Mouse (Mus musculus): ENCODE measurements at regions not wholly inside any gene's neighbourhood (a gene's known extent, or its start where the extent isn't known, plus 50 kb on each side); places are given as distances from the start of the nearest gene placed in this dataset.

GRCm38 (mm10) chr3:21507655-21508054, 568.8 kb upstream of the Tbl1xr1 start:
- Histone ChIP-seq H3K36me3 (ENCODE audit: inconsistent target) (no peaks in the 10 kb centered on the region), H3K27ac (no peak overlapping the region), H3K79me2 (ENCODE audit: inconsistent target) (no peaks in the 10 kb centered on the region), H3K4me3 (ENCODE audit: inconsistent target) (no peak overlapping the region)
- WGBS (ENCODE audit: missing documents), result 80% methylated on average over 2 of the region's 2 CpGs

- H3K36me3 ChIP-seq (ENCODE audit: inconsistent target), result no peaks in the 10 kb centered on the region
- 88% methylated on average over 4 of the region's 4 CpGs for WGBS (ENCODE audit: missing documents)
- H3K27ac ChIP-seq, result no peak overlapping the region
- H3K79me2 ChIP-seq (ENCODE audit: inconsistent target), result no peaks in the 10 kb centered on the region
- no peak overlapping the region for H3K4me3 ChIP-seq (ENCODE audit: inconsistent target)
These were observed 564.4 kb upstream of the Tbl1xr1 start for GRCm38 (mm10) chr3:21512081-21512480.

GRCm38 (mm10) chr3:21524426-21524937, 552.0 kb upstream of the Tbl1xr1 start:
- no peaks in the 10 kb centered on the region for H3K36me3 ChIP-seq (ENCODE audit: inconsistent target)
- 100% methylated on average over 1 of the region's 1 CpGs for WGBS (ENCODE audit: missing documents)
- H3K27ac ChIP-seq, result no peak overlapping the region
- H3K4me3 ChIP-seq (ENCODE audit: inconsistent target), result no peak overlapping the region
- H3K79me2 ChIP-seq (ENCODE audit: inconsistent target), result no peaks in the 10 kb centered on the region

GRCm38 (mm10) chr3:21530862-21531261, 545.6 kb upstream of the Tbl1xr1 start:
- Histone ChIP-seq H3K36me3 (ENCODE audit: inconsistent target) (no peaks in the 10 kb centered on the region), H3K27ac (no peak overlapping the region), H3K79me2 (ENCODE audit: inconsistent target) (no peaks in the 10 kb centered on the region), H3K4me3 (ENCODE audit: inconsistent target) (no peak overlapping the region)
- WGBS (ENCODE audit: missing documents), result 28% methylated on average over 5 of the region's 5 CpGs

- Histone ChIP-seq H3K4me3 (ENCODE audit: inconsistent target) (no peak overlapping the region), H3K79me2 (ENCODE audit: inconsistent target) (no peaks in the 10 kb centered on the region), H3K36me3 (ENCODE audit: inconsistent target) (no peaks in the 10 kb centered on the region), H3K27ac (no peak overlapping the region)
- WGBS (ENCODE audit: missing documents), result 100% methylated on average over 2 of the region's 2 CpGs
These were observed 537.3 kb upstream of the Tbl1xr1 start for GRCm38 (mm10) chr3:21539138-21539537.

GRCm38 (mm10) chr3:21544456-21544855, 532.0 kb upstream of the Tbl1xr1 start:
- Histone ChIP-seq H3K27ac (no peak overlapping the region), H3K79me2 (ENCODE audit: inconsistent target) (no peaks in the 10 kb centered on the region), H3K4me3 (ENCODE audit: inconsistent target) (no peak overlapping the region), H3K36me3 (ENCODE audit: inconsistent target) (no peaks in the 10 kb centered on the region)
- 88% methylated on average over 2 of the region's 2 CpGs for WGBS (ENCODE audit: missing documents)

GRCm38 (mm10) chr3:21545156-21545893, 531.1 kb upstream of the Tbl1xr1 start:
- no peak overlapping the region for H3K27ac ChIP-seq
- H3K79me2 ChIP-seq (ENCODE audit: inconsistent target), result no peaks in the 10 kb centered on the region
- 88% methylated on average over 5 of the region's 5 CpGs for WGBS (ENCODE audit: missing documents)
- H3K36me3 ChIP-seq (ENCODE audit: inconsistent target), result no peaks in the 10 kb centered on the region
- H3K4me3 ChIP-seq (ENCODE audit: inconsistent target), result no peak overlapping the region

- Histone ChIP-seq H3K4me3 (ENCODE audit: inconsistent target) (no peak overlapping the region), H3K36me3 (ENCODE audit: inconsistent target) (no peaks in the 10 kb centered on the region), H3K27ac (no peak overlapping the region), H3K79me2 (ENCODE audit: inconsistent target) (no peaks in the 10 kb centered on the region)
- 100% methylated on average over 1 of the region's 2 CpGs for WGBS (ENCODE audit: missing documents)
These were observed 530.0 kb upstream of the Tbl1xr1 start for GRCm38 (mm10) chr3:21546411-21546810.

- WGBS (ENCODE audit: missing documents), result 88% methylated on average over 4 of the region's 4 CpGs
- Histone ChIP-seq H3K79me2 (ENCODE audit: inconsistent target) (no peaks in the 10 kb centered on the region), H3K36me3 (ENCODE audit: inconsistent target) (no peaks in the 10 kb centered on the region), H3K27ac (no peak overlapping the region), H3K4me3 (ENCODE audit: inconsistent target) (no peak overlapping the region)
These were observed 526.8 kb upstream of the Tbl1xr1 start for GRCm38 (mm10) chr3:21549671-21550070.

GRCm38 (mm10) chr3:21553159-21553758, 523.2 kb upstream of the Tbl1xr1 start:
- WGBS (ENCODE audit: missing documents), result 94% methylated on average over 3 of the region's 3 CpGs
- H3K4me3 ChIP-seq (ENCODE audit: inconsistent target), result no peak overlapping the region
- no peaks in the 10 kb centered on the region for H3K36me3 ChIP-seq (ENCODE audit: inconsistent target)
- no peaks in the 10 kb centered on the region for H3K79me2 ChIP-seq (ENCODE audit: inconsistent target)
- no peak overlapping the region for H3K27ac ChIP-seq

GRCm38 (mm10) chr3:21553859-21554258, 522.6 kb upstream of the Tbl1xr1 start:
- Histone ChIP-seq H3K4me3 (ENCODE audit: inconsistent target) (no peak overlapping the region), H3K79me2 (ENCODE audit: inconsistent target) (no peaks in the 10 kb centered on the region), H3K27ac (no peak overlapping the region), H3K36me3 (ENCODE audit: inconsistent target) (no peaks in the 10 kb centered on the region)
- WGBS (ENCODE audit: missing documents), result 91% methylated on average over 1 of the region's 1 CpGs

- Histone ChIP-seq H3K27ac (no peak overlapping the region), H3K79me2 (ENCODE audit: inconsistent target) (no peaks in the 10 kb centered on the region), H3K36me3 (ENCODE audit: inconsistent target) (no peaks in the 10 kb centered on the region), H3K4me3 (ENCODE audit: inconsistent target) (no peak overlapping the region)
- WGBS (ENCODE audit: missing documents), result 98% methylated on average over 12 of the region's 12 CpGs
These were observed 518.5 kb upstream of the Tbl1xr1 start for GRCm38 (mm10) chr3:21557963-21558441.

GRCm38 (mm10) chr3:21562771-21563312, 513.6 kb upstream of the Tbl1xr1 start:
- no peaks in the 10 kb centered on the region for H3K79me2 ChIP-seq (ENCODE audit: inconsistent target)
- no peak overlapping the region for H3K27ac ChIP-seq
- H3K4me3 ChIP-seq (ENCODE audit: inconsistent target), result no peak overlapping the region
- H3K36me3 ChIP-seq (ENCODE audit: inconsistent target), result no peaks in the 10 kb centered on the region
- 91% methylated on average over 2 of the region's 2 CpGs for WGBS (ENCODE audit: missing documents)

GRCm38 (mm10) chr3:21563454-21563853, 513.0 kb upstream of the Tbl1xr1 start:
- Histone ChIP-seq H3K36me3 (ENCODE audit: inconsistent target) (no peaks in the 10 kb centered on the region), H3K79me2 (ENCODE audit: inconsistent target) (no peaks in the 10 kb centered on the region), H3K27ac (no peak overlapping the region), H3K4me3 (ENCODE audit: inconsistent target) (no peak overlapping the region)
- 82% methylated on average over 3 of the region's 3 CpGs for WGBS (ENCODE audit: missing documents)

GRCm38 (mm10) chr3:21564211-21564781, 512.2 kb upstream of the Tbl1xr1 start:
- WGBS (ENCODE audit: missing documents), result 81% methylated on average over 3 of the region's 3 CpGs
- no peak overlapping the region for H3K27ac ChIP-seq
- no peaks in the 10 kb centered on the region for H3K36me3 ChIP-seq (ENCODE audit: inconsistent target)
- no peaks in the 10 kb centered on the region for H3K79me2 ChIP-seq (ENCODE audit: inconsistent target)
- no peak overlapping the region for H3K4me3 ChIP-seq (ENCODE audit: inconsistent target)

Measured in macrophage (primary cell).